Mouse (Mus musculus): ENCODE measurements around the gene Gm5737.

The Gm5737 gene

DNA sequence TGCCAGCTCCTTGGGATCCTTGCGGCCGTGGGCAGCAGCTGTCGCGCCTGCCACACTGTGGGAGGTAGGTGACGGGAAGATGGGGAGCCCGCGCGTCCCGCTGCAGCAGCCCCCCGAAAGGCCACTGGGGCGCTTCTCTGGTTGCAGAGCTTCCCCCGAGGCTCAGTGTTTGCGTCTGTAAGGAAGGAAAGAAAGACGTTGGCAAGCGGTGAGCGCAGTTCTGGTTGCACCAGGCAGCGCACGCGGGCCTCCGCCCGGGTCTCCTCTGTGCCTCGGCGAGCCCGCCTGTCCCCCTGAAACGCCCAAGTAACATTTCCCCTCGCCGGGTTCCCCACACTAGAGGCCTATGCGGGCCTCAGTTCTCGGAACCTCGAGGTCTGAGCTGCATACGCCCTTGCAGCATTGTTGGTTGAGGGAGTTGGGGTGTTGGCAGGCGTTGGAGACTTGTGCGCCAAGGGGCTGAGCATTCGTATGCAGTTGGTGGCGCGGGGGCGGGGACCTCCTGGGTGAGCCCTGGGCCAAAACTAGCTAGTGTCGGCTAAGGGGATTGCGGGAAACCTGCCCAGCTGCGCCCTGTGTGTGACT is 31.0 kb downstream of the Gm5737 start:
- DNase-seq, result peak; percentile 59

DNA sequence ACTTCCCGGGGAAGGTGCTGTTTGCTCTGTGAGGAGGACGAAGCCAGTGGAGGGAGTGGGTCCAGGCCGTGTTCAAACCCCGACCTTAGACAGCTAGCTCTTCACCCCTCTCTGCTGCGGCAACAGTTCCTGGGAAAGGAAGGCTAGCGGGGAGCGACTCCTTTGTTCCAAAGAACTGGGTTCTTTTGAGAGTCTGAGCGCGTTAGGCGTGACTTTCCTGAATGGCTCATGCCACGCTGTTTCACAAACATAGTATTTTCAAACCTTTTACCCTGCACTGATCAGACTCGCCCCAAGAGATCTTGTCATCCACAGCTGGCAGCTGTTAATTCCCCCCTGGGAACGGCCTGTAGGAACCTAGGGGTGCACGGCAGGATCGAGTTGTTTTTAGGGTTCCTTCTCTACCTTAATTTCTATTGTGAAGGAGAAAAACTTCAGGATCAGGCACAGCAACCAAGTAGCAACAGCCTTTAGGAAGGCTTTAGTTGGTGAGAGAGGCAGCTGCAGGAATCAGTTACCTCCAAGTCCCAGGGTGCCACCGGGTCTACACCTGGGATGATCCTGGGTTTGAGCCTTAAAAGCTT is 31.8 kb downstream of the Gm5737 start:
- no peak for DNase-seq

DNA sequence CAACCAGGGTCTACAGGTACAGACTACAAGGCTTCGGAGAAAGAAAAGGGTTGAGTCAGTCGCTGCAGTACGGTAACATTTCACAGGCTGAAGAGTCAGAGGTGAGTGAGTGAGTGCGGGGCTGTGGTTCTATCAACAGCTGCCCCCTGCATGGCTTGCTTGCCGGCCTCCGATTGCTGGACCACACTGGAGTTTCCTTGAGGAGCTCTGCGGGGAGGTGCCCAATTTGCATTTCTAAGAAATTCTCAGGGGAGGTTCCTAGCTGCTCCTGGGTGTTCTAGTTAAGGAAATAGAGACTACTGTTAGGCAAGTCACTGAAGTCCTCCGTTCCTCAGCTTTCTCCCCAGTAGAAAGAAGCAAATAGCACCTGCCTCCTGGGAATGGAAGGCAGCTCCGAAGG is 32.5 kb downstream of the Gm5737 start:
- no peak for DNase-seq

DNA sequence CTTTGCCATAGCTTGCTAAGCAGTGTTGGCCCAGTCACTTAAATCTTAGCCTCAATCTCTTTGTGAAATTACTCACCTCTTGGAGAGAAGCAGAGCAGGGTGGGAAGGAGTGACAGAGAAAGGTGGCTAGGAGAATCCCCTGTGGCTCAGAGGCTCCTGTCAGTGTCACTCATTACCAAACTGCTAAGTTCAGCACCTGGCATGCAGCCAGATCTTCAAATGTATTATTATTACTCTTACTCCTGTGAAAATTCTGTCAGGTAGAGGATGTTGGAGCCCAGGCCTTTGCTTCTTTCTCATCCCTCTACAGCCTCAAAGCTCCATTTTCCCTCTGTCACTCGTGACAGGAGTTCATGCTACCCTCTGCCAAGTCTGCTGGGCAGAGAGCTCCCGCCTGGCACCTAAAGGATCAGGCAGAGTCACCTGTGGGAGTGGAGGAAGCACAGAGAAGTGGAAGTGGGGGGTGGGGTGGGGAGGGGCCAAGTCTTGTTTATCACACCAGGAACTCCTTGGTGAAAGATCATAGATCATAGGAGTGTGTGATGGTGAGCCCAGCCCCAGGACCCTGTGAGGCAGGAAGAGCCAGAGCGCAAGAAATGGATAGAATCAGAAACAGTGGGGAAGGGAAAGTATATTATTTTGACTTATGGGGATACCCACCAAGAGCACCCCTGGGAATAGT is 36.8 kb downstream of the Gm5737 start:
- no peak for DNase-seq

DNA sequence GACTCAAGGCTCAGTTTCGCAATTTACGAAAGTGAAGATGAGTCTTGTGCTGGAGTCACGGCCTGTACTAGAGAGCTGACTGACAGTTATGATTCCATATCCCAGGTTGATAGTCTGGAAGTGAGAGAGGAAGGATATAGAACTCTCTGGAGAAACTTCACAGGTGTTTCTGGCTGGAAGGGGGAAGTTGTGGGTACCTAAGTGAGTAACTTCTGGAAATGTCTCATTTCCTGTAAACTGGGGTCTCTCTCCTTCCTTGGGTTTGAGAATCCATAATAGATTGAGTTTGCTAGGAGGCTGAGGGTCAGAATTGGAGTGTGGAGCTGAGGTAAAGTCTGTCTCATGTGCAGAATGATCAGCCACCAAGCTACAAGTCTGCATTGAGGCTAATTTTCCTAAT is 38.0 kb downstream of the Gm5737 start:
- DNase-seq, result no peak

DNA sequence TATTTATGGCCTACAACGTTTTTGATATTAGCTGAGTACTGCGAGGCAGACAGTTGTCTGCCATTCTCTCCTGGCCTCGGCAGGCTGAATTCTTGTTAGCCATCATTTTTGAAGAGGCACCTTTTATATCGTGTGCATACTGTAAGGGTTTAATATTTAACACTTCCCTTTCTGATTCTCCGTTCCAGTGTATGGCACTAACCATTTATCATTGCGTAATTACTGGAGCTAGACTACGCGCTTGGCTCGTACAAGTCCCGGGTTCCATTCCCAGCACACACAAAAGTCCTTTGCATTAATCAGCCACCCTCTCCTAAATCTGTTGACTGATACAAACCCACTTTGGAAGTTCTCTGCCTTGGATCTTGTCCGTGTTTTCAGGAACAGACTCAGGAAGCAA is 47.7 kb downstream of the Gm5737 start:
- DNase-seq, result no peak

DNA sequence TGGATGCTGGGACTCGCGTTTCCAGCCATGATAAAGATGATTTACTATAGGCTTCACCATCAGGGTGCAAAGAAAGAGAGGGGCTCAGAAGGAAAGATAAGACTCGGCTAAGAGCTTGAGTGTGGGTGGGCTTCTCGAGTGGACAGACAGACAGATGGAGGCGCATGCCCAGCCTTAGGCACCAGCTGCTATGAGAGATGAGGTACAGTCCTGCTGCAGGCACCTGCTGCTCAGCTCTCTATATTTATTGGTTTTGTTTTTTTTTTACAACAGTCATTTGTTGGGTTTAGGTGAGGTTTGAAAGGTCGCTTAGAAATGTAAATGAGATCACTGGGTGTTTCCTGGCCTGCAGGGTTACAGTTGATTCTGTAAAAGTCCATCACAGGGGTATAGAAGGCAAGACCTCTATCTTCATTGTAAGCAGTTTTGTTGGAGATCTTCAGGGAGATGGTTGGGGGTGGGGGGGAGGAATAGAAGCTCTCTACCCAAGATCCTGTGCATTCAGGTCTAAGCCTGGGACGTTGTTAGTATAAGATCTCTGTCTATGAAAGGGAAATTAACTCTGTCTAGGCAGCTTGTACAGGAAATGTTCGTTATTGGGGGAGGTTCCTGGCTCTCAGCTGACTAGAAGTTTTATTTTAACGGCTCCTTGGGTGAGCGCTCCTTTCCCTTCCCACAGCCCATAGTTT is 48.8 kb downstream of the Gm5737 start:
- no peak for DNase-seq

DNA sequence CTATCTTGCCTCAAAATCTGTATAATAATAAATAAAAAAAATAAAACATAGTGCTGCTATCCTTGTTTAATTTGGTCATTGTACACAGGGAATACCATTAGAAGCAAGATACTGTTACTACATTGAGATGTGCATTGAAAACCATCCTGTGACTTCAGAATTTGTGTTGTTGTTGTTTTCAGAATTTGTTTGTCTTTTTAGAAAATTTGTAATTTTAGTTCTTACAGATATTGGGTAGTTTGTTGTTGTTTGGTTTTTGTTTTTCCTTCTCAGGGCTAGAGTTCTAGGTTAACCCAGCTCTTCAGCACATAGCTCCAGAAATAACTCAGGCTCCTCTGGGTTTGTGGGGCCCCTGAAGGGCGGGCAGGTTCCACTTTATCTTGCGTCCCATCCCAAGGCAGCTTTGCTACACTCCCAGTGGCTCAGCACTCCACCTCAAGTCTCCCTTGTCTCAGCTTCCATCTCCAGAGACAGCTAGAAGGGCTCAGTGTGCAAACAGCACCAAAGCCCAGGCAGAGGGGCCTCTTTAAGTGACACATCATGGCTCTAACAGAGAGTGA is 49.4 kb downstream of the Gm5737 start:
- DNase-seq, result no peak

DNA sequence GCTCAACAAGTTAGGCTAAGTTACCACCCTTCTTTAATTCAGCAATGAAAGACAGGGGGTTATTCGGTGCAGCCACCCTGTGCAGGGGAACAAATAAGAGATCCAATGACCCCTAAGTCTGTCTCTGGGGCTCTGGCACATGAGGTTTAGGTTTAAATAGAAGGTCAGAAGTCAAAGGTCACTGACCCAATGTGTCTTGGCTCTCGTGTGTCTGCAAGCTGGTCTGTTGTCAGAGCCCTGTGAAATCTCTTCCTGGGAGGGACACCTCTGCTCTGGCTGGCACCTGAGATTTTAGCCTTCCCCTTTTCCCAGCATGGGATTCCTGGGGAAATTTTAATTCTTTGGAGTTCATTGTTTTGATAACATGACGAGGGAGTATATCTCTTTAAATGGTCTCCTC is 50.0 kb downstream of the Gm5737 start:
- DNase-seq, result no peak

DNA sequence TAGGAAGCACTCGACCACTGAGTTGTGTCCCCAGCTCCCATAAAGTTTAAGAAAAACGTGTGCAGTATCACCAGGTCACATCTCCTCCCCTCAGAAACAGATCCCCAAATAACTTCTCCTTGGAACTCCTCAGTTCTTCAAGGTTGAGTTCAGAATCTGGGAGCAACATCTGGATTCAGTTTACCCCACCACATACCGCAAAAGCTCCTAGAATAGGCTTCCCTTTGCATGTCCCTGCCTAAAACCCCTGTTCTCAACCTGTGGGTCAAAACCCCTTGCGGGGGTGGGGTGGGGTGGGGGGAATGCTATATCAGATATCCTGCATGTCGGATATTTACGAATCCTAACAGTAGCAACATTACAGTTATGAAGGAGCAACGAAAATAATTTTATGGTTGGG is 50.5 kb downstream of the Gm5737 start:
- DNase-seq, result no peak

DNA sequence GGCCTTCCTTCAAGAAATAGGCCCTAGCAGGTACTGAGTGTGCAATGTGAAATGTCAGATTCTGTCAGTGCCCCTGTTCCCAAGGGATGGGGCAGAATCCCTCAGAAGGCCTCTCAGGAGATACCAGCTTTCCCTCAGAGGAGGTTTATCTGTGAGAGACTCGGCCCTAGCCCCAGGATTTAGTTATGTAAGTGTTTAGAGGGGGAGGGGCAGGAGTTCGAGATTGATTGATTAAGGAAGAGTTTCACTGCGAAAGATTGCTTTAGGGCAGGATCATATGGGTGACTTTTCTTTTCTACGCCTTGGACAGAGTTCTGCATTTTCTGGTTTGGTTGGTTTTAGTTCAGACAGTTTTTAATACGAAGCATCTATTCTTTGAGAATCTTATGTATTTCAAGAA is 51.3 kb downstream of the Gm5737 start:
- DNase-seq, result no peak

DNA sequence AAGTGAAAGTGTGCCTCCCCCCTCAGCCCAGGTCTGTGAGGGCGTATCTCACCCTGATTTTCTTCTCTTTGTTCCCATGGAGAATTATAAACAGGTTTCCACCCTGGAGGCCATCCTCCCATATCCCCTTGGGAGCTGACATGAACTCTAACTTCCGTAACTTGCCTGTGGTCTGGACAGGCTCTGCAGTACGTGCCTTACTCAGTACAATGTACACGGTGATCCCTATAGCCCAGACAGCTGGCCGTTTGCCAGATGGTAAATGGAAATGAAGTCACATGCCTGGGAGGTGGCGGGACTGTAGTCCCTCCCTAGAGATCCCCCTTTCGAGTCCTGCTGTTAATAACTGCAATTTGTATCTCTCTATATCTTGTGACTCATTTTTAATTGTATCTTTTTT is 52.9 kb downstream of the Gm5737 start:
- DNase-seq, result peak; percentile 28

DNA sequence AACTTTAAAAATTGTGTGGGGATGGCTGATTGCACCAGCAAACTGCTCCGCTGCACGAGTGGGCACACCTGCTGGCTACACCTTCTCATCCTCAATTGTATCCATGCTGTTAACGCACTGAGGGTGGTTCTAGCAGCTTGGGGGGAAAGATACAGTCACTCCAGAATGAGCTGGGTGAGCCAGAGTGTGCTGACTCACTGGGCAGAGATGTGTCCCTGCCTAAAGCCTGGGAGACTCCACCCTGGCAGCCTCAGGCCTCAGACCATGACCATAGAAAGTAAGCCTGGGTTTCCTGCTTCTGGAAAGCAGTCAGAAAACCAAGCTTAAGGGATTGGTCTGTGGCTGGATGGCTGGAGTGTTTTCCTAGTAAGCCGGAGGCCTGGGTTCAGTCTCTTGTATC is 53.7 kb downstream of the Gm5737 start:
- no peak for DNase-seq

DNA sequence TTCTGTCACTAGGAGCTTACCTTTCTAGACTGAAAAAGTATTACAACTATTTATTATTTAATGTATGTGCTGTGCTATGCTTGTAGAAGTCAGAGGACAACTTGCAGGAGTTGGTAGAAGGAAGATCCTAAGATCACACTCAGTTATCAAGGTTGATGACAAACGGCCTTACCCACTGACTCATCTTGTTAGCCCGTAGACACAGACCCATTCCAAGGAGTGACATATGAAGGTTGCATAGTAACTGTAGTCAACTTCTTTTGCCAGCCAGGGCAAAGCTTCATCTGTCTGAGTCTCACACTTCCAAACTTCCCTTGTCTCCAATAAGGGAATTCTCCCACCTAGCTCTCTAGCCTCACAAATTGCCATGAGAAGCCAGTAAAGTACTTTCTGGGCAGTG is 54.5 kb downstream of the Gm5737 start:
- no peak for DNase-seq

DNA sequence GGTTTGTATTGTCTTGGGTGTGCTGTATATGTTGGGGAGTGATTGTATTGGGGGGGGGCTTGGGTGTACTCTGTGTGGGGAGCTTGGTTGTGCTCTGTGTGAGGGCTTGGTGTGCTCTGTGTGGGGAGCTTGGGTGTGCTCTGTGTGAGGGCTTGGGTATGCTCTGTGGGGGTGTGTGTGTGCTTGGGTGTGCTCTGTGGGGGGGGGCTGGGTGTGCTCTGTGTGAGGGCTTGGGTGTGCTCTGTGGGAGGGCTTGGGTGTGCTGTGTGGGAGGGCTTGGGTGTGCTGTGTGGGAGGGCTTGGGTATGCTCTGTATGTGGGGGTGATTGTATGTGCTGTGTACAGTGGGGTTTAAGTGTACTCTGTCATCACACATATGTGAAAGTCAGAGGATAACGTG is 55.6 kb downstream of the Gm5737 start:
- DNase-seq, result no peak

DNA sequence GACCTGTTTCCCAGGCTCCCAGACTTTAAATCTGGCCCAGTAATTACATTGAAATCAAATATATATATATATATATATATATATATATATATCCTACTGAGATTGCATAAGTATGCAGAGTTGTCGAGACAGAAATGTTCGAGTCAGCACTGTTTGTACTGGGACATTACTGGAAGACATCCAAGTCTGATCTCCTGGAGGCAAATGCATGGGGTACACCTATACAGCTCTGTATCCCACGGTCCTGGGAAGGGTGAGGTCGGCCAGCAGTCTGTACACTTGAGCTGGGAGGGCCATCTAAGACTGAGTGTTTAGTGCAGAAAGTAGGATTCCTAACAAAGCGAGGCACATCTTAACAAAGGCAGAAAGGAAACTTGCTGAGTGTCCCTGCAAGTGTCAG is 57.7 kb downstream of the Gm5737 start:
- no peak for DNase-seq

DNA sequence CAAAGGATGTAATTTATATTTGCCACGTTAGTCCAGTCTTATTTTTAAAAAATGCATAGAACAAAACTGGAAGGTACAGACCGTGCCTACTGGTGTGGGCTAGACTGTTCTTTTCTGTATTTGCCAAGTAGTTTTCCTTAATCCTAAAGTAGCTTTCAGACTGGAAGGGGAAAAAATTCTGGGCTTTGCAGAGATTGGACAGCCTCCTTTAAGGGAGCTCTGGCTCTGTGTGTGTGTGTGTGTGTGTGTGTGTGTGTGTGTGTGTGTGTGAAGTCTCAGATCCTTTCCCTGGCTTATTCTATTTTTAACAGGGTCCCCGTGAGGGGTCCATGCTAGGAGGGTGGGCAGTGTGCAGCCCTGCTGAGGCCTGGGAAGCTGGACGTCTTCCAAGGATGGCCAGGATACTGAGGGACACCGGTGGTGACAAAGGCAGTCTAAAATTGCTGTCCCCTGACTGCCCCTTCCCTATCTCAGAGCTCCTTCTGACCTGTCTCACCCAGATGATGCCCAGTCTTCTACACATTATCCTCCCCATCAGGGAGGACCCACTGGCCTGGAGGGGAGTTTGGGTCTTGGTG is 58.4 kb downstream of the Gm5737 start:
- DNase-seq, result no peak

DNA sequence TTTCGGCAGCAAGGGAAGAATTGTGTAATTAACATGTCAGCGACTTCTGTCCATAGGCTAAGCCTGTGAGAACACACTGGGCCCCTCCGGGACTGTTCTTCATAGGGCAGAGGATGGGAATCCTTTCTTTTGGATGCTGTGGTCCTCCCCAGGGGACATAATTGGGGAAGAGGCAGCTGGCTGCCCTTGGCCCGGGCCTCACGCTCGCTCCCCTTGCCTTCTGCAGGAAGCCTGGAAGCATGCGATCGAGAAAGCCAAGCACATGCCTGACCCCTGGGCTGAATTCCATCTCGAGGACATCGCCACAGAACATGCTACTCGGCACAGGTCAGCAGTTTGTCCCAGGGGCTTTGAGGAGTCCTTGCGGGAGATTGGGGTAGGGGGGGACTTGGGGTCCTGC is 60.9 kb downstream of the Gm5737 start:
- DNase-seq, result peak; percentile 11

DNA sequence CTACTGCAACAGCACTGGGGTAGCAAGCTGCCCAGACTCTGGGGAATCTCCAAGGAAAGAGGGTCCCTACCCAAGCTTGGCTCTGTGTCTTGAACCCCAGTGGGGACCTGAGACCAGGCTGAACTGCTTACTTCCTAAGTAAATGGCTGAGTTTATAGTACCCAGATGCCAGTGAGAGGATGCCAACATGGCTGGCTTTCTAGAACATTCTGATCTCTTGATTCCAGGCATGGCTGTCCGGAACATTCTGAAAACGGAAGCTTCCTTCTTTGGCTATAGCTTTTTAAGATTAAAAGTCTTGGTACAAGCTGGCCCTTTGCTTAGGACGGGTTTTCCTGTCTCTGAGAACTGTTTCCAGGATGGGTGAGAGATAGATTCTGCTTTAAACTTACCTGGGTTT is 61.9 kb downstream of the Gm5737 start:
- no peak for DNase-seq

DNA sequence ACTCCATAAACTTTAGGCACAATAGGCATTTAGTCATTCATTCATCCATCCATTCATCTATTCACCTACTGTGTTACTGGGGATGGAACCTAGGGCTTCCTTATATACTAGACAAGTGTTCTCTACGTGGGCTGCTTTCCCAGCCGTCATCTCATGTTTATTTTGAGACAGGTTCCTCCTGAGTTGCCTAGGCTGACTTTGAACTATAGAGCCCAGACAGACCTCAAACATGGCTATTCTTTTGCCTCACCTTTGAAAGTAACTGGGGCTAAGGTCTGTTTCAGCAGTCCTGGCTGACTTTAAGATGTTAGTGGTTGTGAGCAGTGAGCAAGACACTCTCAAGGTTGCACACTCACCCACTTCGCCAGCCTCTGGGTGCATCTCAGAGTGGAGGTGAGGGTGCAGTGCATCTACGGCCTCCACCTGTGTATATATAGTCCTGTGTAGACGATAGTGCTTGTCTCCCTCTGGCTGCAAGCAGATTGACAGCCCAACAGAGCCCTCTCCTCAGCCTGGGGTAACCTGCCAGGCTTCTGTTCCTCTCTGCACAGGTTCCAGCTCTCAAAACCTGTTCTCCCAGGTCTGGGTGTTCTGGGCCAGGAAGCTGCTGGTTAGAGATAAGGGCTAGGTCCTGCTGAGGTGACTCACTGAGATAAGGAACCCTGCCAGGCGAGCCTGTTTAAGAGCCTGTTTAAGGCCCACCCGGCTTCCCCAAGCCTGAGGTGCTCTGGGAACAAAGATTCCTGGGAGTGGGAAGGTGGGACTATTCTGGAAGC is 62.8 kb downstream of the Gm5737 start:
- no peak for DNase-seq

DNA sequence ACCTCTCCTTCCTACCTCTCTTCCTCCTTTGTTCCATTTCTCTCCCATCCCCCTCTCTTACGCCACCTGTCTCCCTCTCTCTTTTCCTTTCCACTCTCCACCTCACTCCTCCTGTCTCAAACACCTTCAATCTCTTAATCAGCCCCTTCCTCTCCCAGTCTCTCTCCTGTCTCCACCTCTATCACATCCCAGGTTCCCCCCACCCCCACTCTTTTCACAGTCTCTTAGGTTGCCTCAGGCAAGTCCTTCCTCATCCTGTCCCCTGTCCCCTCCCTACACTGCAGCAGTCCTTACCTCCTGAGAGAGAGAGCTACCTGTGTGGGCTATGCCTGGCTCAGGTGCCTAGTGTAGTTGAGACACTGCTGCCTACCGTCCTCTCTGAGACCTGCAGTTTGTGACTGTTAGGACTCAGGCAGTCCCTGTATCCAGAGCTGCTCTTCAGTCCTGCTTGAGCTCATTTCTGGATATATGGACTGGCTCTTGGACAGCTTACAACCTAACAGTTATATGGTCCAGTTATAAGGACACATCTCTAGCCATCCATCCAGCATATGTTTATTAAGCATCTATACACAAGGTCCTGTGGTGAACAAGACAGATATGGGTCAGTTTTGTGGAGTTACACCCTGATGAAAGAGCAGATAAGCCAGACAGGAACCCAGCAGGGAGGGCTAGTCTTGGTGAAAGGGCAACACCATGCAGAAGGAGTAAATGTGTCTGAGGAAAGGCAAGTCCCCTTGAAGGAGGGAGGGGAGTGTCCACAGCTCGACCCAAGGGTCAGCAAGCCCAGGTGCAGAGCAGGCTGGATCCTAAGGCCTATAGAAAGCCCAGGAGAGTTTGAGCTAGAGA is 63.6 kb downstream of the Gm5737 start:
- DNase-seq, result no peak

DNA sequence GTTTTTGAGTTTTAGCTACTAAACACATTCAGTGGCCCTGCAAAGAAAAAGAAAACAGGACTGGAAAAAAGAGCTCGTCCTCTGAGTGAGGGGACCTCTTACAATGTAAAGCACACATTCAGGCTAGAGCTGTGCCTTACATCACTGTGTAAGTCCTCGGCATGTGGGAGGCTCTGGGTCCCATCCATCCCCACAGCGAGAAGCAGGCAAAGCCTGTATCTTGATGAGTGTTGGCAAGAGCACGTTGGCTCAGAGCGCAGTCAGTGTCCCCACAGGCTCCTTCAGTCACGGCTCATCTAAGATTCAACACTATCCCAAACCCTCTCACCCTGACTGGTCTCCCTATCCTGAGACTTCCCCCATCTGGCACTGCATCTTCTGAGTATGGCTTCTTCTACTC is 66.1 kb downstream of the Gm5737 start:
- no peak for DNase-seq
